Mouse (Mus musculus) kidney, embryonic 16.5 days (tissue): ENCODE measurements around the gene Smarcd2. TPM values are rescaled to one million over a fixed set of nuclear protein-coding genes. Genes with fewer than 3 reads are reported as not detected.
A peak's percentile ranks its signal among the peaks of the same experiment; 100 is the strongest.

Source experiments
- ATAC-seq: fragments of 200-750 bp; cut with Nextera tagmentation; 2 replicates; pipeline ENCODE4 v1.8.0; 2017; ENCODE audit warnings: moderate TSS enrichment; ENCODE audit not compliant: low FRiP score, low TSS enrichment
- H3K27ac ChIP-seq: fragments of 300-500 bp; sonication (generic); 2 replicates; pipeline ENCODE4 v1.5.1; 2014; ENCODE audit warnings: low read length
- H3K27me3 ChIP-seq: fragments of 300-500 bp; sonication (generic); 2 replicates; pipeline ENCODE4 v1.6.1; 2014; ENCODE audit warnings: low read length, control low read depth, mixed read lengths; ENCODE audit not compliant: insufficient read depth
- H3K36me3 ChIP-seq: fragments of 300-500 bp; sonication (generic); 2 replicates; pipeline ENCODE4 v1.6.1; 2014; ENCODE audit warnings: low read length, control low read depth, mixed read lengths; ENCODE audit not compliant: insufficient read depth
- H3K4me1 ChIP-seq: fragments of 300-500 bp; sonication (generic); 2 replicates; pipeline ENCODE4 v1.6.1; 2014; ENCODE audit warnings: low read length, control low read depth, mixed read lengths; ENCODE audit not compliant: insufficient read depth
- H3K4me2 ChIP-seq: fragments of 300-500 bp; sonication (generic); replicated peaks from 2 replicates; pipeline ENCODE4 v1.6.1; 2014; ENCODE audit warnings: low read depth, low read length
- H3K4me3 ChIP-seq: fragments of 300-500 bp; sonication (generic); 2 replicates; pipeline ENCODE4 v1.5.1; 2014; ENCODE audit warnings: mild to moderate bottlenecking, low read length
- H3K9ac ChIP-seq: fragments of 300-500 bp; sonication (generic); replicated peaks from 2 replicates; pipeline ENCODE4 v1.6.1; 2014; ENCODE audit warnings: low read length
- H3K9me3 ChIP-seq: fragments of 300-500 bp; sonication (generic); 2 replicates; pipeline ENCODE4 v1.6.1; 2016; ENCODE audit warnings: low read length, control low read depth
- WGBS: fragments of 180-500 bp; shearing (Covaris S2); extraction: QIAGEN DNeasy Blood & Tissue Kit; methylation state at CpG from one replicate; pipeline ENCODE4 v1.1.7; 2014; 5-methylcytosine and 5-hydroxymethylcytosine counted together
- polyA plus RNA-seq: library from polyadenylated mRNA; unstranded; fragments of >200 nt; fragmentation: Nextera tagmentation; extraction: Ambion mirVana; gene quantifications from 2 replicates; pipeline ENCODE4 v1.2.1, GENCODE M21; 2015

Smarcd2 gene
- polyA plus RNA-seq, 1 experiment from 2014 or later = 55.0 TPM

- Histone ChIP-seq H3K4me2 (no peak overlapping the region), H3K4me1 (no peaks in the 10 kb centered on the region), H3K4me3 (no peak overlapping the region), H3K27ac (no peak overlapping the region), H3K9ac (no peak overlapping the region), H3K9me3 (no peaks in the 10 kb centered on the region), H3K27me3 (no peaks in the 10 kb centered on the region), H3K36me3 (no peaks in the 10 kb centered on the region)
- 66% methylated on average over 8 of the region's 8 CpGs for WGBS
- ATAC-seq = no peak
Measured at GRCm38 (mm10) chr11:106284126-106284525, 11.4 kb upstream of the Smarcd2 start.

GRCm38 (mm10) chr11:106283371-106283770 is 10.6 kb upstream of the Smarcd2 start:
- Histone ChIP-seq H3K4me1 (no peaks in the 10 kb centered on the region), H3K36me3 (no peaks in the 10 kb centered on the region), H3K4me2 (no peak overlapping the region), H3K9ac (no peak overlapping the region), H3K4me3 (no peak overlapping the region), H3K27ac (no peak overlapping the region), H3K9me3 (no peaks in the 10 kb centered on the region), H3K27me3 (no peaks in the 10 kb centered on the region)
- no peak for ATAC-seq
- WGBS = 80% methylated on average over 4 of the region's 4 CpGs

- WGBS = 80% methylated on average over 6 of the region's 6 CpGs
- no peak for ATAC-seq
Measured at GRCm38 (mm10) chr11:106282452-106282851, 9.7 kb upstream of the Smarcd2 start.

GRCm38 (mm10) chr11:106276454-106276853 is 3.7 kb upstream of the Smarcd2 start, which contains the start of gene Tcam1:
TSS of gene Tcam1 (plus strand) at chr11:106276672.
- Histone ChIP-seq H3K36me3 (no peaks in the 10 kb centered on the region), H3K4me3 (peak within 1 kb of the TSS; percentile 26), H3K9me3 (no peaks in the 10 kb centered on the region), H3K9ac (peak within 1 kb of the TSS; percentile 5; the same call in 1 of the 2 replicates), H3K4me2 (peak within 1 kb of the TSS; percentile 50), H3K4me1 (peaks cover 24% of the 10 kb centered on the region), H3K27me3 (no peaks in the 10 kb centered on the region), H3K27ac (peak within 1 kb of the TSS; percentile 82)
- peak; percentile 33; the same call in 1 of the 2 replicates for ATAC-seq
- 3% methylated on average over 25 of the region's 25 CpGs for WGBS

More at GRCm38 (mm10) chr11:106282452-106282851, 9.7 kb upstream of the Smarcd2 start:
- Histone ChIP-seq H3K9me3 (no peaks in the 10 kb centered on the region), H3K36me3 (no peaks in the 10 kb centered on the region), H3K4me1 (no peaks in the 10 kb centered on the region), H3K27ac (no peak overlapping the region), H3K4me3 (no peak overlapping the region), H3K4me2 (no peak overlapping the region), H3K9ac (no peak overlapping the region), H3K27me3 (no peaks in the 10 kb centered on the region)

- Histone ChIP-seq H3K27ac (peak overlapping the region; percentile 82), H3K9me3 (no peaks in the 10 kb centered on the region), H3K27me3 (no peaks in the 10 kb centered on the region), H3K36me3 (no peaks in the 10 kb centered on the region; the same call in 1 of the 2 replicates), H3K4me1 (peaks cover 39% of the 10 kb centered on the region), H3K9ac (no peak overlapping the region; the same call in 1 of the 2 replicates), H3K4me3 (no peak overlapping the region), H3K4me2 (0 out of 2 replicates have a peak overlapping the region, but pooled peaks have one; percentile 0)
- ATAC-seq = peak; percentile 35
- 49% methylated on average over 7 of the region's 7 CpGs for WGBS
Measured at GRCm38 (mm10) chr11:106274971-106275411, 2.2 kb upstream of the Smarcd2 start.

- Histone ChIP-seq H3K4me3 (no peak overlapping the region), H3K9me3 (no peaks in the 10 kb centered on the region), H3K27me3 (no peaks in the 10 kb centered on the region), H3K36me3 (no peaks in the 10 kb centered on the region; the same call in 1 of the 2 replicates), H3K9ac (no peak overlapping the region), H3K4me2 (no peak overlapping the region), H3K4me1 (peaks cover 42% of the 10 kb centered on the region), H3K27ac (peak overlapping the region; percentile 82)
- WGBS = 60% methylated on average over 1 of the region's 1 CpGs
- ATAC-seq = no peak
Measured at GRCm38 (mm10) chr11:106274374-106274773, 1.6 kb upstream of the Smarcd2 start.

GRCm38 (mm10) chr11:106273811-106274210 is 1.0 kb upstream of the Smarcd2 start:
- Histone ChIP-seq H3K27ac (peak overlapping the region; percentile 91; the same call in 1 of the 2 replicates), H3K9me3 (no peaks in the 10 kb centered on the region), H3K9ac (no peak overlapping the region; the same call in 1 of the 2 replicates), H3K4me1 (peaks cover 48% of the 10 kb centered on the region), H3K4me2 (peak overlapping the region; percentile 79; the same call in 1 of the 2 replicates), H3K27me3 (no peaks in the 10 kb centered on the region), H3K36me3 (no peaks in the 10 kb centered on the region; the same call in 1 of the 2 replicates), H3K4me3 (no peak overlapping the region)
- ATAC-seq = no peak
- 88% methylated on average over 6 of the region's 6 CpGs for WGBS

GRCm38 (mm10) chr11:106273311-106273684 is 526 bp upstream of the Smarcd2 start:
- ATAC-seq = peak; percentile 11; the same call in 1 of the 2 replicates
- no peaks in the 10 kb centered on the region for H3K9me3 ChIP-seq
- no peaks in the 10 kb centered on the region; the same call in 1 of the 2 replicates for H3K36me3 ChIP-seq
- peak overlapping the region; percentile 82 for H3K4me3 ChIP-seq
- peaks cover 53% of the 10 kb centered on the region for H3K4me1 ChIP-seq
- peak overlapping the region; percentile 79 for H3K4me2 ChIP-seq
- WGBS = 11% methylated on average over 16 of the region's 16 CpGs
- peak overlapping the region; percentile 91 for H3K27ac ChIP-seq
- H3K27me3 ChIP-seq = no peaks in the 10 kb centered on the region
- peak overlapping the region; percentile 78 for H3K9ac ChIP-seq

GRCm38 (mm10) chr11:106271794-106272643 is 753 bp downstream of the Smarcd2 start:
- H3K27ac ChIP-seq = peak overlapping the region; percentile 97
- H3K9me3 ChIP-seq = no peaks in the 10 kb centered on the region
- peaks cover 5% of the 10 kb centered on the region; the same call in 1 of the 2 replicates for H3K36me3 ChIP-seq
- H3K4me3 ChIP-seq = peak overlapping the region; percentile 82
- H3K4me2 ChIP-seq = peak overlapping the region; percentile 79
- no peaks in the 10 kb centered on the region for H3K27me3 ChIP-seq
- H3K4me1 ChIP-seq = peaks cover 65% of the 10 kb centered on the region
- peak overlapping the region; percentile 99 for H3K9ac ChIP-seq
- under 1% methylated on average over 32 of the region's 41 CpGs for WGBS
- ATAC-seq = peak; percentile 43
